Mouse (Mus musculus): Measurements from ENCODE around the gene Ube2t. TPM values are rescaled to one million over a fixed set of nuclear protein-coding genes. Genes with fewer than 3 reads are reported as not detected.

The Ube2t gene
- 0.20 and 3.0 TPM in 2 replicates for polyA plus RNA-seq (2012; rRNA removed; ENCODE audit: low replicate concordance)

DNA sequence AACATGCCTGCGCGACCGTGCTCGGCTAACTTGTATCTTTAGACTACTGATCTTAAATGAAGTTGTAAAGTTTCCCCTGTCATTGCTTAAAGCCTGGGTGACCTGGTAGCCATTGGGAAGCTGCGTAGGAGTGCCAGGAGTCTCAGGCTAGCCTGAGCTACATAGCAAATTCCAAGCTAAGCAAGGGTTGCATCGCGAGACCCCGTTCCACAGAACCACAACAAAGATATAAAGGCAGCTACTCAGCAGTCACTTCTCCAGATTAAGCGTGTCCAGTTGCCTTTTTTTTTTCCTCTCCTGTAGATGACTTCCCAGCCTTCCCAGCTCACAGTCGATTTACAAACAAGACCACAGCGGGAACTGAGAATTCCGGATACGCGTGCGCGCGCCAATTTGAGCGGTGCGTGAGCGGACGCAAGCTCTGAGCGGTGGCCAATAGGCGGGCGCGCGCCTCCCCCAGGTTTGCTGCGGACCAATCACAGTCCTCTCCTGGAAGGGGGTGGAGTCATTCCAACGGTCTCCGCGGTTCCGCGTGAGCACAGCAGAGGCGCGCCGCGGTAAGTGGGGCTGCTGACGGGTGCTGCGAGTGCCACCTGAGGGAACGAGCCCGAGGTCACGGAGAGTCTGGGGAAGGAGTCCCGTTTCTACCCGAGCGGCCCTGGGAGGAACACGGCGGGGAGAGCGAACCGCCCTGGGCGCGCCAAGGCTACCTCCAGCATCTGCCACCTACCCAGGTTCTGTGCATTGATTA, at the start of gene Ube2t:
TSS of gene Ube2t (plus strand) at position 513 of the 751 bp plus-strand sequence.

DNA sequence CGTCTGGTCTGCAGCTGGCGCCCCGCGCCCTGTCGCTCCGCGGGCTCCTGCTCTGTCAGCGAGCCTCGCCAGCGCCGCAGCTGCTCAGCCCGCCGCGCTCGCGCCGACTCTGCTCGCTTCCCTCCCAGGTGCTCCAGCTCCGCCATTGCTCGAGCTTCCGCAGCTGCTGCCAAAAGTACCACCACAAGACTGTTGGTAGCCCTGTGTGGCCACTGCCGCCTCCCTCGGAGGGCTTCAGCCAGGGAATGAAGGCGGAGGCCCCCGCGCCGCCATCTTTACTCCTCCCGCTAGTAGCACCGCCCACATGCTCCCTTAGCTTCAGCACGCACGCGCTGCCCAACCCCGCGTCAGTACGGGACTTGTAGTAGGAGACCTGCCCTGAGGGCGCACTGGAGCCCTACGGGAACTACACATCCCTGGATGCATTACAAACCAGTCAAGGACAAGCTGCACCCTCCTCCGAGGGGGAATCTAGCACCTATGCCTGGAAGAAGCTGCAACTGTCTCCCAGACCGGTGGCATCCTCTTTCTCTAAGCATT, 6.7 kb upstream of the Ube2t start, which contains the start of gene Ppp1r12b:
TSS of gene Ppp1r12b (minus strand) at position 306 of the 540 bp plus-strand sequence.

Other genes with a start within 250 kb of the Ube2t start
- gene Ppp1r12b, start 6.6 kb upstream of the Ube2t start, polyA plus RNA-seq (2012; rRNA removed; ENCODE audit: low replicate concordance) = 15.5 and 52.4 TPM in 2 replicates
- gene Lgr6, start 142.7 kb downstream of the Ube2t start, polyA plus RNA-seq (2012; rRNA removed; ENCODE audit: low replicate concordance) = 0.27 and 2.7 TPM in 2 replicates
- 3.5 and 6.2 TPM in 2 replicates for gene Ptpn7, start 170.1 kb downstream of the Ube2t start, polyA plus RNA-seq (2012; rRNA removed; ENCODE audit: low replicate concordance)
- gene Arl8a, start 184.3 kb downstream of the Ube2t start, polyA plus RNA-seq (2012; rRNA removed; ENCODE audit: low replicate concordance) = 74.1 and 87.4 TPM in 2 replicates
- 1.1 and 1.2 TPM in 2 replicates for gene Gpr37l1, start 205.1 kb downstream of the Ube2t start, polyA plus RNA-seq (2012; rRNA removed; ENCODE audit: low replicate concordance)